26 mouse cellular contexts compared by ENCODE assay signal in the genomic region with DNA sequence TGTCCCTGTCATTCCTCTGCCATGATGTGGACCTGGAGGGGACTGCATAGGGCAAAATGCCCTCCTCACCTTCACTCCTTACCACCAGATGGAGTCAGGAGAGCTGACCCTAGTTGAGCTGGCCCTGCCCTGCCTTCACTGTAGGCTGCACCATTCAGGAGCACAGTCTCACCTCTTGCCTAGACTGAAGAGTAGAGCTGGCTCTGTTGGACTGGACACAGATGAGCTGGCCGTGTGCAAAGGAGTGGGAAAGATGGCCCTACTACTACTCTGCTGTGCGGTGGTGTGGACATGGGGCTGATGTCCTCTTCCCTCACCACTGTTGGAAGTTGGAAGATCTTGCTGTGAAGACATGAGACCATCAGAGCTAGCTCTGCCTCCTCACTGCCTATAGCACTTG.
"Had no signal": no experiment of that assay in that cellular context is flagged by ENCODE, and none has a peak within 500 bp of the region (broad histone marks: within the 10 kb centered on the region; RNA-seq: fewer than 3 reads in every experiment).

No protein-coding gene starts in this region.

- H3K36me3 ChIP-seq: heart, embryonic 12.5 days; hindbrain, embryonic 10.5 days; hindbrain, embryonic 12.5 days; intestine, embryonic 15.5 days; limb, embryonic 10.5 days; limb, embryonic 12.5 days; liver, embryonic 13.5 days had no signal

- DNase-seq: gastrocnemius, adult 2 months; gastrocnemius, postnatal 10 days; gastrocnemius, postnatal 25 days; heart, adult 2 months; heart, postnatal 14 days; heart, postnatal 36 days; kidney, adult 18-20 months; kidney, adult 8-10 months; kidney, postnatal 14 days; kidney, postnatal 36 days; liver; liver, embryonic 13.5 days had no signal

- ATAC-seq: hindbrain, embryonic 16.5 days; inflammation-experienced regulatory T-cells, adult 6 months; intestine, embryonic 15.5 days; intestine, postnatal 0 days had no signal

- H3K27me3 ChIP-seq: heart, embryonic 12.5 days; hindbrain, embryonic 12.5 days; intestine, embryonic 15.5 days; limb, embryonic 12.5 days; liver, embryonic 13.5 days had no signal

- H3K4me3 ChIP-seq: gastrocnemius, adult 2 months; heart, adult 2 months; heart, embryonic 12.5 days; hindbrain, embryonic 10.5 days; hindbrain, embryonic 12.5 days; intestine, embryonic 15.5 days; layer of hippocampus, adult 2 months; left cerebral cortex, adult 2 months; limb, embryonic 10.5 days; limb, embryonic 12.5 days; liver, embryonic 13.5 days had no signal

- H3K9ac ChIP-seq: heart, embryonic 12.5 days; hindbrain, embryonic 12.5 days; hindbrain, embryonic 14.5 days; intestine, embryonic 15.5 days; limb, embryonic 12.5 days; liver, embryonic 13.5 days had no signal

- H3K27ac ChIP-seq: gastrocnemius, adult 2 months; heart, adult 2 months; hindbrain, embryonic 10.5 days; hindbrain, embryonic 12.5 days; hindbrain, embryonic 14.5 days; intestine, embryonic 15.5 days; kidney, postnatal 0 days; layer of hippocampus, adult 2 months; left cerebral cortex, adult 2 months; limb, embryonic 10.5 days; limb, embryonic 12.5 days; liver, embryonic 13.5 days had no signal

- H3K4me2 ChIP-seq: heart, embryonic 12.5 days; hindbrain, embryonic 12.5 days; hindbrain, embryonic 14.5 days; intestine, embryonic 15.5 days; limb, embryonic 12.5 days; liver, embryonic 11.5 days; liver, embryonic 13.5 days had no signal

- H3K4me1 ChIP-seq: heart, embryonic 12.5 days; hindbrain, embryonic 10.5 days; hindbrain, embryonic 12.5 days; intestine, embryonic 15.5 days; limb, embryonic 10.5 days; limb, embryonic 12.5 days; liver, embryonic 13.5 days had no signal

- H3K9me3 ChIP-seq: heart, embryonic 12.5 days; hindbrain, embryonic 10.5 days; hindbrain, embryonic 12.5 days; intestine, embryonic 15.5 days; limb, embryonic 10.5 days; limb, embryonic 12.5 days had no signal
